Mouse (Mus musculus) layer of hippocampus, adult 8-10 months (tissue): ENCODE results near the gene Zbtb18. TPM values are rescaled to one million over a fixed set of nuclear protein-coding genes. Genes with fewer than 3 reads are reported as not detected.

ENCODE experiments used
- DNase-seq, 2 experiments: peaks; one replicate each; pipeline ENCODE4 v3.0.0; 2022; ENCODE audit warnings: low spot score in 2 of 2
- total RNA-seq, 4 experiments: library from RNA; stranded (reverse); gene quantifications; 2 replicates each; pipeline ENCODE4 v1.2.4; 2022

Gene Zbtb18
- total RNA-seq, 4 experiments from 2014 or later = 478 to 591 (median 521) TPM

GRCm38 (mm10) chr1:177479356-177480004 is 37.3 kb downstream of the Zbtb18 start:
- DNase-seq = no peak

GRCm38 (mm10) chr1:177483612-177484011 is 41.5 kb downstream of the Zbtb18 start:
- DNase-seq = no peak

DNA sequence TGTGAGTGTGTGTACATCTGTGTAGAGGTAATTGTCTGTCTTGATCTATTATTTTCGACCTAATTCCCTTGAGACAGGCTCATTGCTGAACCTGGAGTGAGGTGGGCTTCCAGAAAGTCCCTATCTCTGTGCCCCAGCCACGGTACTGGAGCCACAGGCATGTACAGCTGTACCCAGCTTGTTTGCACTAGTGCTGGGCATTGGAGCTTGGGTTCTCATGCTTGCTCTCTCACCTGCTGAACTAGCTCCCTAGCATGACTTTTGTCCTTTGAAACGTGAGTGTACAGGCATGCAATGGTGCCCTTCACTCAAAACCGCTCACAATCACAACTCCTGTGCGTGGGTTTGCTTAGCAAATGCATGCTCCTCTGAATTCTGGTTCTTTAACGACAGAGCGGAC is 42.1 kb downstream of the Zbtb18 start:
- no peak for DNase-seq

DNA sequence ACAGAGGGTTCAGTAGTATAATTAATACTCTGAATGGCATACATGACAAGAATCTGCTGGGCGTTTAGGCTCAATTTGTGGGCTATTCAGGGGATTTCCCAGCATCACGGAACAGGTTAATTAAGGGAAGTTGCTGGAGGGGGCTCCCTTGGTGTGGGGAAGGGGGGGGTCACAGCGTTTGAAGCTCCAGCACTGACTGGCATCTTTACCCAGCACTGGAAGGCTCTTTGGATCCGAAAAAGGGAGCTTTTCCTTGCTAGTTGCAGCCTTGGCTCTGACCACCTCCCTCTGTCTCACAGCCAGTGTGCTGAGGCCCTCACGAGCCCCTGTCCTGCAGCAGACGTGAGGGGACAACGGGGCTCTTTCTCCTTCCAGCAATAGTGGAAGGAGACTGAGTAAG is 42.5 kb downstream of the Zbtb18 start:
- no peak for DNase-seq

- no peak for DNase-seq
Observed at GRCm38 (mm10) chr1:177489844-177490243, 47.7 kb downstream of the Zbtb18 start.

DNA sequence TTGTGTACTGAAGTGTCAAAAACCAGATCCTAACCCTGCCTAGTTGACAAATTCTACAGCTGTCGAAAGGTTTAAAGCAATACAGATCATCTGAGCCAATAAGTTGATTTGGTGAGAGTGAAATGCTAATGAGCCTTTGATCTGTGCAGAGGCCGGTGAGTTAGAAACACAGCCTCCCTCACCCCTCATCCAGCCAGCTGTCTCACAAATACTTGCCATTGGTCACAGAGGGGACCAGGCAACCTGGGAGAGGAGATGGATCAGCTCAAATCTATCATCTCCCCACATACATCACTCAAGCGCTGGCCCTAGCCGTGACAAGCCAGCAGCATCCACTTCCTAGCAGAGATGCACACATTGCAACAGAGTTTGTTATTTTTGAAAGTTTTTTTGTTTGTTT is 48.7 kb downstream of the Zbtb18 start:
- DNase-seq = no peak

DNA sequence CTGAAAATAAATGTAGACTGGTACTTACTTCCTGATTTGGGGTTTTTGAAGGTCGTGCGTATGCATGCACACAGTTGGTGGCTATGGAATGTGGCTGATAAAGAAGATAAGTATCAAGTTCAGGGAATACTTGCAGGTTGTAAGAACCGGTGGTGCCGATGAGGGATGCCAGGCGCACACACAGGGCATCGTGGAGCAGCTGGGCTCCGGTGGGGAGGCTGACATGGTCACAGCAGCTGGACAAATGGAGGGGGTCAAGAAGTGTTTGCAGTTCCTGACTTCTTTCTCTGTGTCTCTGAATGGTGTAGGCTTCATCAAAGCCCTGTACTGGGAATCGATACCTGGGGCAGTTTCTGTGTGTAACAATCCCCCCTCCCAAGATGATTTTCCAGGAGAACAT is 49.1 kb downstream of the Zbtb18 start:
- DNase-seq = no peak

- DNase-seq = no peak
Observed at GRCm38 (mm10) chr1:177494306-177494705, 52.2 kb downstream of the Zbtb18 start.

GRCm38 (mm10) chr1:177494913-177495542 is 52.9 kb downstream of the Zbtb18 start:
- no peak for DNase-seq

Other genes with a start within 250 kb of the Zbtb18 start
- 100 to 1,000 TPM; 208 to 256 (median 240) TPM for gene Akt3, start 184.1 kb upstream of the Zbtb18 start, total RNA-seq